Mouse (Mus musculus) ES-Bruce4 (cell line): ENCODE data around the gene Far1.

Source experiments
- CTCF ChIP-seq: IDR thresholded peaks from one replicate; pipeline ENCODE4 v1.8.1; 2011; ENCODE audit warnings: low read depth, low read length
- POLR2A ChIP-seq: IDR thresholded peaks from one replicate; pipeline ENCODE4 v1.8.1; 2011; ENCODE audit warnings: low read length; ENCODE audit not compliant: insufficient read depth

DNA sequence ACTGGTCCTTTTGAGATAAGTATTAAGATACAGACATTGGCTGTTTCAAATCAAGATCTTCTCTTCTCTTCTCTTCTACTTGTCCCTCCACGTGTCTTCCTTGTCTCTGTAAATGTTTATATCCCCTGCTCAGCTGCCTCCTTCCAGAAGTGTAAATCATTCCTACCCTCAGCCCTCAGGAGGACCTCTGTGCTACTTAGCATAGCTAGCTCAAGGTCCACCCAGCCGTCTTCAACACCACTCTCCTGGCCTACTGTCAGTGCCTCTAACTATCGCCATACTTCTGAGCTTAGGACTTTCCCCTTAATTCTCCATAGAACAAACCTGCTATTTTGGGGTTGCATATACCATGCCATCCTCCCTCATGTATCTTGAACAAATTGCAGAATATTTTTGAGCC, 88.2 kb downstream of the Far1 start:
- TF ChIP-seq CTCF, result no peak
- TF ChIP-seq POLR2A, result no peak
